Mouse (Mus musculus): ENCODE data around the gene Tmem117.

Tmem117 gene

DNA sequence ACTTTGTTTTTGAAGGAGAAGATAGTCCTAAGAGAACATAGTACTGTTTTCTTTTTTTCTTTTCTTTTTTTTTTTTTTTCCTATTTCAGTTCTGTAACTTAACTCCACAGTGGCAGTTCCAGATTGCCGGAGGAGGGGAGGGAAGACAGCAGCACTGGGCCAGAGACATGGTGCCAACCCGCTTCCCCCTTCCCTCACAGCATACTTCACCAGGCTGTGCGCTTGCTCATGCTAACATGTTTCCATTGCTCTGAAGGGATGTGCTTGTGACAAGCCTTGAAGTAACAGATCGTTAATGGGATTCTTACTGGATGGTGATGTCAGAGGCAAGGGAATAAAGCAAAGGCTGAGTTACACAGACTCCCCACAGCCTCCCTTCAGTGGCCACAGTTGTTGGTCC is 256.0 kb downstream of the Tmem117 start:
- no peak for DNase-seq (ENCODE audit: extremely low spot score, low read depth, low spot score)

DNA sequence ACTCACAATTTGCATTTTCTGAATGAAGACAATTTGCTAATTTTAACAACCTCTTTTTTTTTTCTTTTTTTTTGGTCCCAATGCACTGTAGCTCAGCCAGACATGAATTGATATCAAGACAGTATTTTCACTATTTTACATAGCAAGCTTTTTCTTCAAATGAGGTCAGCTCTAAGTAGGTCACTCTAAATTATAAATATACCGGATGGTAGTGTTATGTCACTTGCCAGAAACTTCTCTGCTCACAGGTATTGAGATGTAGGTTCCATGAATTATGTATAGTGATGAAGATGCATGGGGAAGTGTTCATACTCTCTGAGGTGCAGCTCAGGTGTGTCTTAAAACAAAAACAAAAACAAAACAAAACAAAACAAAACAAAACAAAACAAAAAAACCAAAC is 264.2 kb downstream of the Tmem117 start:
- no peak for DNase-seq (ENCODE audit: extremely low spot score, low read depth, low spot score)

DNA sequence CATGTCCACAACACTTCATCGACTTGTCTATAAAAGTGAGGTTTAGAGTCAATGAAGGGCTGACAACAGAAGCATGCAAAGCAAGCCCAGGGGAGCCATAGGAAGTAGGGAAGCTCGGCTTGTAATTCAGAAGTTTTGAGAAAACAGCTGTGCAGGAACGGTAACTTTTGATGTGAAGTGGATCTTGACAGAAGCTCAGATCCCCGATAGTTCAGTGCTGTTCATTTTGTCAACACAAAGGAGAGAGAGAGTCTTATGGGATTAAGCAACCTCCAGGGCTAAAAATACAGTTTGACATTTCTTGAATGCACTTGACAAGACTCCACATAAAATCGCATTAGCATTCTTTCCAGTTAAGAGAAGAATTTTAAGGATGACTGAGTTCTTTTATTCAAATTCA is 265.1 kb downstream of the Tmem117 start:
- no peak for DNase-seq (ENCODE audit: extremely low spot score, low read depth, low spot score)

DNA sequence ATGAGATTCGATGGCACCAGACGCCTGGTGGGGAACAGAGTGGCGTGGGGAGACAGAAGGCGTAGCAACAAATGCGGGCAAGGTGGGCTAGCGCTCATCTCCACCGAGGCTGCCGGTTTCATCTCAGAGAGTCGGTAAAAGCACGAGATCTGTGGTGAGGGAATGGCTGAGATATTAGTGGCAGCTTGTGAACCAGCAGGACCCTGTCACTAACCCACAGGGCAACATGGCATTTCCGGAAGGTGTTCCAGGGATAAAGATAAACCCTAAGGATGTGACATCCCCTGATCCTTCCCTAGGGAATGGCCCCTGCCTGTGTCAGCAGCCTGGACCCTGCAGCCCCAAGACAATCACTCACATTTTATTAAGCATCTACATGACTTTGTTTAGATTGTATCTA is 266.6 kb downstream of the Tmem117 start:
- no peak for DNase-seq (ENCODE audit: extremely low spot score, low read depth, low spot score)

DNA sequence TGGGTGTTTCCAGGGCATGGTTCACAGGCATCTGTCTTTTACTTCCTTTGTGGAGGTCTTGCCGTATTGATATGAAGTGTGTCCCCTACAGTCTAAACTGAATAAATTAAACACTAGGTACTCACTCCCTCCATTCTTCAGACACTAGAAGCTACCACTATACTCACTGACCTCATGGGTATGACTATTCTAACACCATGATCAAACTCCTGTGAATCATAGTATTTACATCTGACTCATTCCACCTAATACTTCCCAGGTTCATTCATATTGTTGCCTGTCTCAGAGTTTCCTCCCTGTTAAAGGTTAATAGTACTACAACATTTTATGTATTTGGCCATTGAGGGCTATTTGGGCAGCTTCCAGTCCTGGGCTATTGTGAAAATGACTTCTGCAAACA is 274.2 kb downstream of the Tmem117 start:
- DNase-seq (ENCODE audit: extremely low spot score, low read depth, low spot score): no peak

DNA sequence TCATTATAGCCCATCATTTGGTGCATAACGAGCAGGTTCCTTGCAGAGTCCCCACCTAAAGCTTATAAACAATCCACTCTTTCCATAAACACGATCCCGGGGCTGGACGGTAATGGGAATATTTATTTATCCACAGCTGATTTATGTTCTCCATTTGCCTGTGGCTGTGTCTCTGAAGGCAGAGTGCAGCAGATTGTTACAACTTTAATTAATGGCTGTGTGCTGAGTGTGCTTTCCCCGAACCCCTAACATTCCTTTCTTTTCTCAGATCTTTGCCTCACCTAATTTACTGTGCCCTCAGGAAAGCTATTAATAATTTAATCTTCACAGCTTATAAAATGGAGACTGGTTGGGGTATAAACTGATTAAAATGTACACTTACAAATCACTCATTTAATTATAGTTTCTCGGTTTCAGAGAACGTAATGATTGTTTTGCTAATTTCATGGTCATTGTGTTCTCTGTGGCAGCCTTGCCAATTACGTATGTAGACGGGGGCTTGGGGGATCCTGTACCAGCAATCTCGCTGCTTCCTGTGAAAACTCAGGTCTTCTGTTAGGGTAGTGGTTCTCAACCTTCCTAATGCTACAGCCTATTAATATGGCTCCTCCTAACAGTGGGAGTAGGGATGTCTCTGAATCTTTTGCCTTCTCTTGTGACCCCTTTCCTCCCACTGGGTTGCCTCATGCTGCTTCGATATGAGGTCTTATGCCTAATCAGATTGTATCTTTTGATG is 275.8 kb downstream of the Tmem117 start:
- peak; percentile 35 for DNase-seq (ENCODE audit: extremely low spot score, low read depth, low spot score)

DNA sequence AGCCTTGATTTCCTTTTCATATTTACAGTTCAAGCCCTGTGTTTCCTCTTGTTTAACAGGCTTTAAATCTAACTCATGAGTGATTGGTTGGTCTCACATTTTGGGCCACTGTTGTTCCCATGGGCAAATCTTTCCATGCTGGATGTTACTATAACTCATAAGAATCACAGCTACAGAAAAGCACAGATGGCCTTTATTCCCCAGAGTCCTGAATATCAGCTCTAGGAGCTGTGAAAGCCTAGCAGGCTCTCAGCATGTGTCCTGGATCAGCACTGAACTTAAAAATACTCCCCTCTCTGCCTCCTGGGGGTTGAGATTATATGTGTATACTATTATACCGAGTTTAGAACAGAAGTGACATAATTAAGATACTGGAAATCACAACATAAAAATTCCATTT is 292.6 kb downstream of the Tmem117 start:
- no peak for DNase-seq (ENCODE audit: extremely low spot score, low read depth, low spot score)

DNA sequence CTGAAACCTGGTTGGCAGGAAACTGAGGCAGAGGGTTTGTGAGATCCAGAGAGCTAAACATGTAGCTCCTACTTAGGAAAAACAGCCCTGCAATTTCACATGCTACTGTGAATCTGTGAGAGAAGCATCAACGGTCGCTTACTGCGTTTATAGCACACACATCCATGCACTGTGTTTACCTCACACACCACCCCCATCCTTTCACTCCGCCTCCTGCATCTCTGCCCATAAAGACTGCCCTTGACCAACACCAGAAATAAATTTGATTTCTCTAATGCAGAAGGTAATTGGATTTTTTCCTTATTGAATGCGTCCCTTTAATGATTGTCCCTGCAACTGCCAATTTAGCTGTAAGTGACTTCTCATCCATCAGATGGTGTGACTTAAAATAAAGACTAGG is 299.0 kb downstream of the Tmem117 start:
- DNase-seq (ENCODE audit: extremely low spot score, low read depth, low spot score): no peak

DNA sequence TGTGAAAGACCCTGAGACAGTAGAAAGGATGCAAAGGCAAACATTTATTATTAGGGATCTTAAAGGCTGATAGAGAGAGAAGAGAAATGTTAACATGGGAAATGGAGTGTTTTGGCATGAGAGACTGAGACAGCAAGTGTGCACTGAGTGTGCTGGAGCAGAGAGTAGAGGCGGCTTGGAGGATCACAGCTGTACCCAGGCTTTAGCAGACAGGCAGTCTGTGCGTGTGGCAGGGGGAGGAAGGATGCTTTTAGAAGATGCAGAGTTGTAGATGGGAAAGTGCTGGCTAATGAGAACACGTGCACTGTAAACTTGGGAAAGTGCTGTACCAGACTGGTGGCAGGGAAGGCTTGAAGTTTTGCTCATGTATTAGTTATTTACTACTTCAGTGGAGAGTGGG is 301.7 kb downstream of the Tmem117 start:
- DNase-seq (ENCODE audit: extremely low spot score, low read depth, low spot score): no peak

DNA sequence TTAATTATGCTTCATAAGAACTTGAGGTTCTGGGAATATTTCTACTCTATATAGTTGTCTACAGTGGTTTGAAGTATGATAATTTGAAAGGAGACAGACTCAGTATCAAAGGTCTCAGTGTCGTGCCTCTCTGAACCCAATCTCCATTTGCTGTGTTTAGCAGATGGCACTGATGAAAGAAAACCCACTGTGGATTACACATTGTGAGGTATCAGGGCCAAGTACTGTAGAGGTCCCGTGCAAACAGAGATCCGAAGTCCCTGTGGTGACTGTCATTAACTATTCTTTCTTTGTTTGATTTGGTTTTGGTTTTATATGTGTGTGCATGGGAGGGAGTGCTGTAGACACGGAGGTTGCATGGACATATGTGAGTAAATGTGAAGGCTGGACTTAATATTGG is 304.0 kb downstream of the Tmem117 start:
- no peak for DNase-seq (ENCODE audit: extremely low spot score, low read depth, low spot score)

DNA sequence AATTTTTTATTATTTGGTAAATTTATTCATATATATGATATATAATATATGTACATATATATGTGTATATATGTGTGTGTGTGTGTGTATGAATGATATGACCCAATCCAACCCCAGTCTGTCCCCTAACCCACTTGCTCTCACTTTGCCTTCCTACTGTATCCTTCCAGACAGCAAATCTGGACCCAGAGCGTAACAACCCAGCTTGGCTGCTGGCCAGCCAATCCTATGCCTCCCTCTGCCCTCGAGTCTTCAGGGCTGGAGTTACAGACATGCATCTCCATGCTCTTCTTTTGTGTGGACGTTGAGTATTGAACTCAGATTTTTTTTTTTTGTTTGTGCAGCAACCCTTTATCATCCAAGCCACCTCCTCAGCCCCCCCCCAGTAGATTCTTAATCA is 304.4 kb downstream of the Tmem117 start:
- no peak for DNase-seq (ENCODE audit: extremely low spot score, low read depth, low spot score)

DNA sequence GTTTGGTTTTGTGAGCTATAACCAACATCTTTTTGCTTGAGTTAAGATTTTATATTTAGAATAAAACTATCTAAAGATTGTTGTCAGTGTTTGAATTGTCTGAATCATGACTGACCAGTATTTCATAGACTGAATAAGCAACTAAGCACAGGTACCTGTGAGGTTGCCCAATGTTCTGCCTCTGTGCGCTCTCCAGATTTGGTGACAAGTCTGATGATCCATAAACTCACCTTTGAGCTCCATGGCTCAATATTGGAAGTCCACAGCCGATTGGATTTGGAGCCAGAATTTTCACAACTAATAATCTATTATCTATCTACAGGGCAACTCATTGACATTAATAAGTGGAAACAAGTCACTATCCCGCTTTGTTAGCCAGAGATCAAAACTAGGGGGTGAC is 312.9 kb downstream of the Tmem117 start:
- DNase-seq (ENCODE audit: extremely low spot score, low read depth, low spot score): no peak

DNA sequence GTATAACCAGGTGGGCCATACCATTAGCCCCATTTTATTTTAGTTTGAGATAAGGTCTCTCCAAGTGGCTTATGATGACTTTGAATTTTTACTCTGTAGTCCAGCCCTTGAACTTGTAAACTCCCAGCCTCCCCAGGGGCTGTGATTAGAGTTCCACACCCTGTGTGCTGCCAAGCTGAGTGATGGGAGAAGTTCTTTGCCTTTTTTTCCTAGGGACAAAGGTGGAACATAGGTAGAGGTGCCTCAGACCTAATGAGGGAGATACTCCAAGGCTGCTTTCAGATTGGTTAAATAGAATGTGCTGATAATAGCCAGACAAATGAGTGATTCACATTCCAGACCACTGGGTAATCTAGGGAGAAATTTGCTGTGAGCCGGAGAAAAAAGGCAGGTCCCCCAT is 313.4 kb downstream of the Tmem117 start:
- DNase-seq (ENCODE audit: extremely low spot score, low read depth, low spot score): no peak

DNA sequence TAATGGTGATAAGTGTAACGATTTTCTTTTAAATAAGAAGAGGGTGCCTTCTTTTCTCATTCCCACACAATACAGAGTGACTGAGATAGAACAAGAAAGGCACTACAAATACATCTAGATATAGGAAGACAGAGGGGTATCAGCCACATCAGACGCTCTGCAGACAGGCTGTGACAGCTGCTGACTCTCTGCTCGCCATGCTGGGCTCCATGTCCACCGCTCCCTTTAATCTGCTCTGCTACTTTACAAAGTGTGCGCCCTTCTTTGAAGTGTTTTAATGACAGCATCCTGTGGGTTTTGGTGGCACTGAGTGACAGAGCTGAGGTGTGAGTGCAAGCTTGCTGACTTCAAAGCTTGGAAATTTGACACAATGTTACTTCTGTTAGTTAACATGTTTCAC is 314.9 kb downstream of the Tmem117 start:
- DNase-seq (ENCODE audit: extremely low spot score, low read depth, low spot score): no peak

DNA sequence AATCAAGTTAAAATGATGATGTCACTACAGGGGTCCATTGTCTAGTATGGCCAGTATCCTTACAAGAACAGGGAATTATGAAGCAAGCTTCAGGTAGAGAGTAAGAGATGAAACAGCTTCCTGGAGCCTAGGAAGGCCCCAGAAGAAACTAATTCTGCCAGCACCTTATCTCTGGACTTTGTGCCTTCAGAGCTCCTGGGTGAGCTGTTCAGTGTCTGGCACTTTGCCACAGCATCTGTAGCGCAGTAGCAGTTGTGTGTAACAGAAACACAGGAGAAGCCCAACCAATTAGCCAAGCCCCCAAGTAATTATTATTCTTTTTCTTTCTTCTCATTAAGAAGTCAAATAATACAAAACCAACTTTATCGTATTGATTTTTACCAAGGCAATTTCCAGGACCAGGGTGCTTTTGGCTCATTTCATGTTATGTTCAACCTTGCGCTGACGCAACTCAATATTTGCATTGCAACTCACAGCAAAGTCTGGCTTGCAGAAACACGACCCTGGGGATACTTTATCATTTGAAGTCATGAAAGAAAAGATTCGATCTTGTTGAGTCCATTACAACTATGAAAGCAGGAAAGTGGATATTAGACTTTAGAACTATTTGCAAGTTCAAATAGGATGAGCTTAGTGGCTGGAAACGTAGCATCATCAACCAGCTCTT is 322.5 kb downstream of the Tmem117 start:
- DNase-seq (ENCODE audit: extremely low spot score, low read depth, low spot score): no peak

DNA sequence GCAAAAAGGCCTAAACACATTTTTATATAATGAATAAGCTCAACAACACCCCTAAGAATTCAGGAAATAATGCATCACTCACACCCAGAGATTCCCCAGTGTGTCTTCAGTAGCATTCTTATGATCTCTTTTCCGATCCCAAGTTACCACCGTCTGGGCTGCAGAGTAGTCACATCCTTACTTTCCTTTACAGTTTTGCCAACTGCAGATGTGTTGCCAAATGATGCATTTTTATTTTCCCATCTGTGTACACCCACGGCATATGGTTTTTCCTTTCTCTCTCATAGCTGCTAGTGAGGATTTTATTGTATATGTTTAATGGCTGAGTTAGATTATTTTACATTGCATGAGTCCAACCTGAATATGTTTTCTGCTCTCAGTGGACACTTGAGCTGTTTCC is 327.7 kb downstream of the Tmem117 start:
- DNase-seq (ENCODE audit: extremely low spot score, low read depth, low spot score): no peak

DNA sequence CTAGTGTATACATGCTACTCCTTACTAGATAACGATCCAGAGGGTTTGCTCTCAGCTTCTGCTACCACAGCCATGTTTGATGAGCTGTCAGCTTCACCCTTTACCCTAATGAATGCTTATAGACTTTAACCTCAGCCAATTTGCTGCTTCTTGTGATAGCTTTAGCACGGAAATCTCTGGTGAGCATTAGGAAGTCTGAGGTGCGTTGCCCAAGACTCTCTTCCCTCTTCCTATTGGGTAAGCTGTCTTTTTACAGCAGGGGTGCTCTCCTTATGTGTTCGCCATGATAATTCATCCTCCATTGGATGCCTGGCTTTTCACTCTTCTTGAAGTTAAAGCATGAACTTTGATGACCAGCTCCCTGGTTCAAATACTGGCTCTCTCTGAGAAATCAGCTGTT is 328.2 kb downstream of the Tmem117 start:
- DNase-seq (ENCODE audit: extremely low spot score, low read depth, low spot score): no peak

DNA sequence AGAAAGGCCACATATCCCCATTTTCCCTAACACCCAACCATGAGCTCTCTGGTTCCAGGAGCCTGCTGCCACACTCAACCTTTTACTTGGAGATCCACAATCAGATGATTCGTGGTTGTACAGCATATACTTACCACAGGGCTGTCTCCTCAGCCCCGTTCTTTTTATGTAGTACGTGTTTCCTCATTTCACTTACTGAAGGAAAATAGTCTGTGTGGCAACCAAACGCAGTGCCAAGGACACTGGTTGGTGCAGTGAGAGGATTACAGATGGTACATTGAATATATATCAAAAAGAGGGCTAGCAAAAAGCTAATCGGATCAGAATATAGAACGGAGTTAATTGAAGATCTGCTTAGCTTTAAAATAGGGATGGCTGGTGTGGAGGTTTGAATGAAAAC is 338.0 kb downstream of the Tmem117 start:
- DNase-seq (ENCODE audit: extremely low spot score, low read depth, low spot score): no peak

DNA sequence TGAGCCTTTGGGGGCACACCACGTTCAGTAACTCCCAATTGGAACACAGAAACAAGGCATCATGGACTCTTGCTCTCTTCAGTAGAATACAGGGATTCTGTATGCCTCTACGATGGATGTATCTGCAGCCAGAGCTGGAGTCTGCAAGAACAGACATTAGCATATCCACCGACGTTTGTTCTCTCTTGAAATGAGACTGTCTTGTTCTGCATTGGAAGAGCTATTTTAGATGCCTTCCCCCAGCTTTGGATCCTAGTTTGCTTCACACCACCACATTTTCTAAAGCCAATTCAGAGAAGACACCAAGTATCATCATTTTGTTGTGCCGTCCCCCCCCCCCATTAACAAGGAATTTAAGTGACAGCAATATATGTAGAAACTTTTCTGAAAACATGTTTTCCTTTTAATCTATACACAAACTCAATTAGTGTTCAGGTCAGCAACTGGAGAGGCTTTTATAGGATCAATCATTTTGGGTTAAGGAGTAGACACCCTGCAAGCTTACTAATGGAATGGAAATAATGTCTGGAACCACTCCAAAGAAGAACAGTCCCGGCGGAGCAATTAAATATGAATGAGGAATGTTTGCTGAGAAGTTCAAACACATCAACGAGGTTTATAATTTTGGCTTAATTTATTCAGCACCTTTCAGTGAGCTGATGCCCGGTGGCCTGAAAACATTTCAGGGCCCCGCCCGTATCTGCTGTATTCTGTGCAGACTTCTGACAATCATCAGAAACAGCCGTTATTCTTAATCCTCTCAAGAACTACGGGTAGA is 339.6 kb downstream of the Tmem117 start:
- DNase-seq (ENCODE audit: extremely low spot score, low read depth, low spot score): no peak

DNA sequence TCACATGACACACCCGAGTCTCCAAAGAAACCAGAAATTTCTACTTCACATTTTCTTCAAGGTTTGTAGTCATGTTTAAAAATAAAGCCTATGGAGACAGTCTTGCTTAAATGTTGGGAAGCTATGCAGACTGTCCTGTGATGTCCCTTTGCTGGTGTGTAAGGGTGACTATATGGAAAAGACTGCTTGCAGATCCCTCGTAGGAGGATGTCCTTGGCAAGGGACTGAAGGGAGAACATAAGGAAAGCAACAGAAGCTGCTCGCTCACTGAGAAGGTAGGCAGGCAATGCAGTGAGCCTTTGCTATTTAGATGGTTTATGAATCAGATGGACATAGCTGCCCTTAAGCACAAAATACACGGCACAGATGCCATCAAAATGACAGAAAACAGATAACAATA is 352.8 kb downstream of the Tmem117 start:
- DNase-seq (ENCODE audit: extremely low spot score, low read depth, low spot score): no peak

DNA sequence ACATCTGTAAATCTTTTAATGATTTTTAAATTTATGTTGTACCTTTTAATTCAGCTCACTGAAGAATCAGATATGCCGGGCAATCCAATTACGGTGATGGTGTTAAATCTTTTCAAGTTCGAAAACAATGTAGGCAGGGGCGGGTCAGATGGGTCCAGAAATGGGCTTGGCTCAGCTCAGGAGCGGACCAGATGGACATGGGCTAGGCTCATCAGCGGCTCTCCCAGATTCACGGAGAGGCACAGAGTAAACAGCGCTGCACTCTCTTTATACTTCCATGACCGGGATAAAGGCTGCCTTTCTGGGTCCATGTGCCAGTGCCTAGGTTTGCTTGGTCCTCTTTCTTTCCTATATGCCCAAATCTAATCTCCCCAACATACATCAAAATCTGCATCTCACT is 366.3 kb downstream of the Tmem117 start:
- DNase-seq (ENCODE audit: extremely low spot score, low read depth, low spot score): no peak

DNA sequence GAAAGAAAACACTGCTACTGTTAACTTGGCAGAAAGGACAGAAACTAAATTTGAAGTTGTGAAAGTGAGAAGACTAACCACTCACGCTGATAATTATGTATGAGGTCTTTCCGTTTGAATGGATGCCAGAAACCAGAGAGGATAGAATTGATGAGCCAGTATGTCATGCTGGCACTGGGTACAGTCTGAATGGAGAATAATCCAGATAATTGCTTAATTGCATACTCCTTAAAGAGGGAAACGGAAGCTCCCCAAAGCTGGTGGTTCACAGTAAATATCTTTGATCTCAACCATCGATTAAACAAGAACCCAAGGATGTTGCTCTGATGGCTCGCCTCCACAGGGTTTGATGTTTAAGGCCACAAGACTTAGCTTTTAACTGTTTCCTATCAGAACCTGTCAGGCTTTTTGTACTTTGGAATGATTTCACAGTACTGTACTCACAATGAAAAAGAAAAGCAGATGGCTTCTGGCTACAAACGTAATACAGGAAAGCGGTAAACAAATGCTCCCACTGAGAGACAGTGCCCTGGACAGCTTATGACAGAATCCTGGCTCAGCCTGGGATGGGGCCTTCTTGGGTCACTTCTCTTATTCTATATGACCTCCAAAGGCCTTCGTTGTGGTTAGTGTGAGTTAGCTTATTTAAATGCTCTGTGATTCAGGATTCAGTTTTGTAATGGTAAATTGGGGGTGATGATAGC is 376.2 kb downstream of the Tmem117 start:
- DNase-seq (ENCODE audit: extremely low spot score, low read depth, low spot score): no peak

All from hindlimb bud, embryonic 11.5 days (tissue).